In genomic region chr9:62847694-62848093, GRCm38 (mm10) we compare ENCODE assay signal across 8 mouse cellular contexts. TPM values are rescaled to one million over a fixed set of nuclear protein-coding genes. Genes with fewer than 3 reads are reported as not detected.
A peak's percentile ranks its signal among the peaks of the same experiment; 100 is the strongest.
DNase-seq lines count a peak whose midpoint lies in the region; ATAC-seq and TF ChIP-seq lines count a peak whose summit lies in the region.

No protein-coding gene starts in this region.

- peak; percentile 59 for DNase-seq in WW6 (ENCODE audit: low read depth, low spot score)
- peak; percentile 88 to 92 for DNase-seq in cerebellum, postnatal 25 days
- peak; percentile 92 for DNase-seq in gastrocnemius, adult 2 months
- peak; percentile 87 for DNase-seq in hindlimb bud, embryonic 11.5 days (ENCODE audit: extremely low spot score, low read depth, low spot score)
- peak; percentile 81 to 89 for DNase-seq in left cerebral cortex, adult 2 months (ENCODE audit: extremely low spot score in 1 of 2, low spot score in 2 of 2)
- DNase-seq in right cerebral cortex, postnatal 25 days, result peak; percentile 73
- peak; percentile 74 to 84 for DNase-seq in urinary bladder, postnatal 36 days (ENCODE audit: low spot score in 2 of 2)

- peak; percentile 100 for TF ChIP-seq CTCF in gastrocnemius, adult 2 months (IDR thresholded peaks at IDR 0.05)
- TF ChIP-seq CTCF in left cerebral cortex, adult 2 months (IDR thresholded peaks at IDR 0.05), result peak; percentile 99

- H3K4me3 ChIP-seq in gastrocnemius, adult 2 months, result peak overlapping the region; percentile 62
- peak overlapping the region; percentile 18 for H3K4me3 ChIP-seq in left cerebral cortex, adult 2 months

- peak overlapping the region; percentile 81 for H3K27ac ChIP-seq in gastrocnemius, adult 2 months
- H3K27ac ChIP-seq in left cerebral cortex, adult 2 months, result peak overlapping the region; percentile 50; the same call in 1 of the 2 replicates

- intact Hi-C loops in gastrocnemius, adult 2 months (cut with DNase I), result loop anchor here (2.0 to 5.0 kb wide), 2 partner anchors 125 to 277 kb away; no protein-coding TSS in a partner anchor
- intact Hi-C loops in left cerebral cortex, adult 2 months (cut with DNase I), result loop anchor here (1.0 to 10.0 kb wide), 3 partner anchors 133 to 547 kb away; partner anchors contain the start of gene 2300009A05Rik

- peak; percentile 98 for ATAC-seq in megakaryocyte progenitor cell, adult 5-6 weeks (replicated peaks; ENCODE audit: poor library complexity)

RNA-seq across cellular contexts. Expression of gene Cln6, which starts 9.1 kb away (rescaled TPM):
- total RNA-seq in gastrocnemius, adult 2 months (2021), result 10 to 100 TPM; 17.5 to 20.7 TPM
- 10 to 100 TPM; 10.0 to 11.9 TPM for total RNA-seq in left cerebral cortex, adult 2 months (2021)
- 53.0 and 53.5 TPM in 2 replicates for total RNA-seq in megakaryocyte progenitor cell, adult 5-6 weeks (2015)
- total RNA-seq in megakaryocyte progenitor cell, adult 5-6 weeks (2017), result 22.3 and 25.5 TPM in 2 replicates

RNA-seq across cellular contexts. Expression of gene Calml4, which starts 10.2 kb away (rescaled TPM):
- total RNA-seq in gastrocnemius, adult 2 months (2021), result 1 to 10 TPM in 1 of 2 experiments, under 1 TPM in 1; 0.99 to 1.1 TPM
- 1 to 10 TPM in 1 of 2 experiments, under 1 TPM in 1; 0.75 to 1.1 TPM for total RNA-seq in left cerebral cortex, adult 2 months (2021)
- total RNA-seq in megakaryocyte progenitor cell, adult 5-6 weeks (2015), result 1.4 and 2.1 TPM in 2 replicates
- 1.6 and 2.8 TPM in 2 replicates for total RNA-seq in megakaryocyte progenitor cell, adult 5-6 weeks (2017)

RNA-seq across cellular contexts. Expression of gene Fem1b, which starts 36.0 kb away (rescaled TPM):
- 10 to 100 TPM; 13.6 to 15.8 TPM for total RNA-seq in gastrocnemius, adult 2 months (2021)
- 100 to 1,000 TPM; 104 to 107 TPM for total RNA-seq in left cerebral cortex, adult 2 months (2021)
- total RNA-seq in megakaryocyte progenitor cell, adult 5-6 weeks (2015), result 28.2 and 31.4 TPM in 2 replicates
- 46.9 and 54.6 TPM in 2 replicates for total RNA-seq in megakaryocyte progenitor cell, adult 5-6 weeks (2017)

Comparison
In these comparisons a context has a peak if more than half of its experiments do, and no peak if none do; other contexts are left out.
1. Peak in every context shown above with its lines: DNase-seq, ATAC-seq, H3K4me3 ChIP-seq and H3K27ac ChIP-seq.